Mouse (Mus musculus) forebrain, postnatal 0 days (tissue): ENCODE measurements around the gene Strc. TPM values are rescaled to one million over a fixed set of nuclear protein-coding genes. Genes with fewer than 3 reads are reported as not detected.
A peak's percentile ranks its signal among the peaks of the same experiment; 100 is the strongest.

Experiments
- ATAC-seq: fragments of 200-750 bp; cut with Nextera tagmentation; 2 replicates; pipeline ENCODE4 v1.8.0; 2017; ENCODE audit warnings: mild to moderate bottlenecking, moderate library complexity
- DNase-seq: peaks from one replicate; pipeline ENCODE4 v3.0.0-alpha.2; 2015
- H3K27ac ChIP-seq: fragments of 300-500 bp; sonication (generic); 2 replicates; pipeline ENCODE4 v1.5.1; 2014; ENCODE audit warnings: low read depth, mild to moderate bottlenecking, antibody characterized with exemption, low read length, moderate library complexity, mixed read lengths
- H3K27me3 ChIP-seq: fragments of 300-500 bp; sonication (generic); 2 replicates; pipeline ENCODE4 v1.6.1; 2014; ENCODE audit warnings: mild to moderate bottlenecking, low read length, mixed read lengths; ENCODE audit not compliant: insufficient read depth
- H3K36me3 ChIP-seq: fragments of 300-500 bp; sonication (generic); 2 replicates; pipeline ENCODE4 v1.6.1; 2014; ENCODE audit warnings: mild to moderate bottlenecking, moderate library complexity; ENCODE audit not compliant: insufficient read depth
- H3K4me1 ChIP-seq: fragments of 300-500 bp; sonication (generic); 2 replicates; pipeline ENCODE4 v1.6.1; 2014; ENCODE audit warnings: antibody characterized with exemption; ENCODE audit not compliant: insufficient read depth
- H3K4me2 ChIP-seq: fragments of 300-500 bp; sonication (generic); 2 replicates; pipeline ENCODE4 v1.6.1; 2014; ENCODE audit warnings: low read depth, mild to moderate bottlenecking, moderate library complexity
- H3K4me3 ChIP-seq: fragments of 300-500 bp; sonication (generic); 2 replicates; pipeline ENCODE4 v1.5.1; 2014; ENCODE audit warnings: low read depth, low read length, mixed read lengths
- H3K9ac ChIP-seq: fragments of 300-500 bp; sonication (generic); 2 replicates; pipeline ENCODE4 v1.6.1; 2014; ENCODE audit warnings: mild to moderate bottlenecking
- H3K9me3 ChIP-seq: fragments of 300-500 bp; sonication (generic); 2 replicates; pipeline ENCODE4 v1.6.1; 2016; ENCODE audit warnings: low read length
- CTCF ChIP-seq: sonication (generic); IDR thresholded peaks from 2 replicates; pipeline ENCODE4 v1.5.1; 2016; ENCODE audit warnings: antibody characterized with exemption, control low read depth, low read depth
- WGBS: fragments of 180-500 bp; shearing (Covaris S2); extraction: QIAGEN DNeasy Blood & Tissue Kit; methylation state at CpG from one replicate; pipeline ENCODE4 v1.1.7; 2014; 5-methylcytosine and 5-hydroxymethylcytosine counted together
- polyA plus RNA-seq: library from polyadenylated mRNA; unstranded; fragments of >200 nt; fragmentation: Nextera tagmentation; extraction: Ambion mirVana; gene quantifications from 2 replicates; pipeline ENCODE4 v1.2.1, GENCODE M21; 2015
- total RNA-seq: library from RNA; depleted of rRNA; stranded (reverse); fragments of >200 nt; gene quantifications from 2 replicates; pipeline ENCODE4 v1.2.3, GENCODE M21; 2014

Strc gene
- total and polyA plus RNA-seq, 2 experiments from 2014 or later = not detected

GRCm38 (mm10) chr2:121374766-121375165 is 12.2 kb downstream of the Strc start:
- 53% methylated on average over 2 of the region's 2 CpGs for WGBS
- no peaks in the 10 kb centered on the region for H3K9me3 ChIP-seq
- H3K4me2 ChIP-seq = no peak overlapping the region
- ATAC-seq (no peak), DNase-seq (no peak)
- no peaks in the 10 kb centered on the region for H3K27me3 ChIP-seq
- H3K36me3 ChIP-seq = no peaks in the 10 kb centered on the region
- no peak overlapping the region for H3K27ac ChIP-seq
- TF ChIP-seq CTCF = no peak
- no peak overlapping the region for H3K4me3 ChIP-seq
- no peaks in the 10 kb centered on the region for H3K4me1 ChIP-seq
- no peak overlapping the region for H3K9ac ChIP-seq

- no peak overlapping the region for H3K4me3 ChIP-seq
- no peak for DNase-seq
- 73% methylated on average over 3 of the region's 3 CpGs for WGBS
- H3K4me2 ChIP-seq = no peak overlapping the region
- H3K36me3 ChIP-seq = no peaks in the 10 kb centered on the region
- H3K4me1 ChIP-seq = no peaks in the 10 kb centered on the region
- no peak overlapping the region for H3K9ac ChIP-seq
- no peaks in the 10 kb centered on the region for H3K27me3 ChIP-seq
- TF ChIP-seq CTCF = no peak
- H3K27ac ChIP-seq = no peak overlapping the region
- no peaks in the 10 kb centered on the region for H3K9me3 ChIP-seq
- ATAC-seq = no peak
Measured at GRCm38 (mm10) chr2:121372266-121372665, 14.7 kb downstream of the Strc start.

GRCm38 (mm10) chr2:121370921-121371320 is 16.0 kb downstream of the Strc start:
- Histone ChIP-seq H3K27me3 (no peaks in the 10 kb centered on the region), H3K27ac (no peak overlapping the region), H3K9me3 (no peaks in the 10 kb centered on the region), H3K36me3 (no peaks in the 10 kb centered on the region), H3K4me3 (no peak overlapping the region), H3K4me2 (no peak overlapping the region), H3K4me1 (no peaks in the 10 kb centered on the region), H3K9ac (no peak overlapping the region)
- TF ChIP-seq CTCF = no peak
- WGBS = 85% methylated on average over 5 of the region's 5 CpGs
- DNase-seq (no peak), ATAC-seq (no peak)

- no peak overlapping the region for H3K4me2 ChIP-seq
- H3K4me3 ChIP-seq = no peak overlapping the region
- ATAC-seq = no peak
- peak; percentile 47 for DNase-seq
- no peak overlapping the region for H3K27ac ChIP-seq
- no peak overlapping the region for H3K9ac ChIP-seq
- no peaks in the 10 kb centered on the region for H3K36me3 ChIP-seq
- no peak for TF ChIP-seq CTCF
- H3K9me3 ChIP-seq = no peaks in the 10 kb centered on the region
- no peaks in the 10 kb centered on the region for H3K27me3 ChIP-seq
- H3K4me1 ChIP-seq = no peaks in the 10 kb centered on the region
- WGBS = 54% methylated on average over 2 of the region's 2 CpGs
Measured at GRCm38 (mm10) chr2:121368831-121369230, 18.1 kb downstream of the Strc start.

- 55% methylated on average over 3 of the region's 3 CpGs for WGBS
- no peak overlapping the region for H3K4me3 ChIP-seq
Measured at GRCm38 (mm10) chr2:121363656-121364055, 23.3 kb downstream of the Strc start.

GRCm38 (mm10) chr2:121359461-121359860 is 27.5 kb downstream of the Strc start:
- Histone ChIP-seq H3K9ac (no peak overlapping the region), H3K36me3 (no peaks in the 10 kb centered on the region), H3K9me3 (no peaks in the 10 kb centered on the region), H3K4me2 (peak overlapping the region; percentile 68), H3K27me3 (0 out of 2 replicates have a peak, but pooled peaks cover 13% of the 10 kb centered on the region), H3K4me1 (no peaks in the 10 kb centered on the region), H3K4me3 (peak overlapping the region; percentile 55), H3K27ac (no peak overlapping the region)
- DNase-seq = no peak
- no peak for TF ChIP-seq CTCF
- 46% methylated on average over 4 of the region's 4 CpGs for WGBS
- ATAC-seq = no peak

More at GRCm38 (mm10) chr2:121363656-121364055, 23.3 kb downstream of the Strc start:
- Histone ChIP-seq H3K36me3 (no peaks in the 10 kb centered on the region), H3K4me1 (no peaks in the 10 kb centered on the region), H3K9ac (no peak overlapping the region), H3K9me3 (no peaks in the 10 kb centered on the region), H3K4me2 (no peak overlapping the region), H3K27me3 (no peaks in the 10 kb centered on the region), H3K27ac (no peak overlapping the region)
- TF ChIP-seq CTCF = no peak
- DNase-seq = no peak
- ATAC-seq = no peak

GRCm38 (mm10) chr2:121358381-121358780 is 28.6 kb downstream of the Strc start:
- no peaks in the 10 kb centered on the region for H3K4me1 ChIP-seq
- H3K4me3 ChIP-seq = peak overlapping the region; percentile 55
- TF ChIP-seq CTCF = no peak
- no peaks in the 10 kb centered on the region for H3K9me3 ChIP-seq
- peak; percentile 76 for ATAC-seq
- WGBS = 1% methylated on average over 16 of the region's 16 CpGs
- peak; percentile 76 for DNase-seq
- H3K27me3 ChIP-seq = 0 out of 2 replicates have a peak, but pooled peaks cover 13% of the 10 kb centered on the region
- no peaks in the 10 kb centered on the region for H3K36me3 ChIP-seq
- peak overlapping the region; percentile 74 for H3K9ac ChIP-seq
- peak overlapping the region; percentile 66 for H3K27ac ChIP-seq
- peak overlapping the region; percentile 68 for H3K4me2 ChIP-seq
